Mouse (Mus musculus) liver, embryonic 14.5 days (tissue): ENCODE data around the gene Cntnap5c.

Experiments used
- CTCF ChIP-seq: IDR thresholded peaks from 2 replicates; pipeline ENCODE4 v1.5.1; 2016; ENCODE audit warnings: antibody characterized with exemption, low read depth, control low read depth
- EP300 ChIP-seq: IDR thresholded peaks from 2 replicates; pipeline ENCODE4 v1.6.1; 2016; ENCODE audit warnings: antibody characterized with exemption, low read depth

GRCm38 (mm10) chr17:58069912-58070311, 300.5 kb downstream of the Cntnap5c start:
- TF ChIP-seq CTCF (no peak), EP300 (no peak)
